In the genomic region with DNA sequence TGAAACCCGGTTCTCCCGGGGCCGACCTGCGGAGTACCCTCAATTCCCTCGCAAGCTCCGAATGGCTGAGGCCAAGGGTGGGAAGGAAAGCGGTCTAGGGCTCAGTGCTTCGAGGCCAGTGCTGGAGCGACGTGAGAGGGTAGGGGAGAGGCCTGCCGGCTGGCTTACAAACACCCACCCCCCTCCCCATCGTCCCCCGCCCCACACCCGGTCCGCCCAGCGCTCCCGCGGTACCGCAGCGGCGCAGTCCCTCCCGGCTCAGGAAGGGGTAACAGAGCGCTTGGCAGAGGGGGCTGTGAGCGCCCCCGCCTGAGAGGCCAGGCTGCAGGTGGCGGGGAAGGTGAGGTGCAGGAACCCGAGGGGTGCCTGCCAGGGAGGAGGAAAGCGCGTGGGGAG, we compare ENCODE assay signal across 8 mouse cellular contexts. TPM values are rescaled to one million over a fixed set of nuclear protein-coding genes. Genes with fewer than 3 reads are reported as not detected.
DNase-seq lines count a peak whose midpoint lies in the region; ATAC-seq and TF ChIP-seq lines count a peak whose summit lies in the region.

A gene (plus strand): TSS at position 287 of the 396 bp plus-strand sequence.

- peak; percentile 22 to 48 for DNase-seq in kidney, postnatal 4 days
- no peak for DNase-seq in kidney, postnatal 25 days
- DNase-seq in adrenal gland, adult 8-10 months = no peak
- no peak for DNase-seq in adrenal gland, postnatal 14 days
- no peak for DNase-seq in layer of hippocampus, adult 8-10 months (ENCODE audit: low spot score in 2 of 2)

- H3K4me2 ChIP-seq in embryonic facial prominence, embryonic 12.5 days (replicated peaks) = peak within 1 kb of the TSS; percentile 57
- peak within 1 kb of the TSS; percentile 68 for H3K4me2 ChIP-seq in intestine, postnatal 0 days (replicated peaks; ENCODE audit: low read depth)

- H3K27ac ChIP-seq in embryonic facial prominence, embryonic 12.5 days = 0 out of 2 replicates have a peak within 1 kb of the TSS, but pooled peaks have one; percentile 57
- H3K27ac ChIP-seq in intestine, postnatal 0 days (ENCODE audit: low read depth, low read length) = no peak within 1 kb of the TSS
- no peak within 1 kb of the TSS for H3K27ac ChIP-seq in olfactory bulb, adult 2 months (ENCODE audit: insufficient read depth, low read depth, low read length)

- 0 out of 2 replicates have a peak, but pooled peaks have one; percentile 35 for ATAC-seq in embryonic facial prominence, embryonic 12.5 days (ENCODE audit: insufficient number of reproducible peaks, insufficient read depth, low FRiP score, low TSS enrichment)
- no peak for ATAC-seq in intestine, postnatal 0 days

- peaks cover 22% of the 10 kb centered on the region for H3K4me1 ChIP-seq in embryonic facial prominence, embryonic 12.5 days
- no peaks in the 10 kb centered on the region for H3K4me1 ChIP-seq in intestine, postnatal 0 days (replicated peaks; ENCODE audit: control insufficient read depth, insufficient read depth, low read length)
- peaks cover 11% of the 10 kb centered on the region; the same call in 1 of the 2 replicates for H3K4me1 ChIP-seq in olfactory bulb, adult 2 months (ENCODE audit: control insufficient read depth, insufficient read depth, low read length)

- no peak for TF ChIP-seq POLR2A in olfactory bulb, adult 2 months (IDR thresholded peaks at IDR 0.05; ENCODE audit: insufficient read depth, low read depth, low read length)

- H3K4me3 ChIP-seq in embryonic facial prominence, embryonic 12.5 days = peak within 1 kb of the TSS; percentile 37
- H3K4me3 ChIP-seq in intestine, postnatal 0 days (ENCODE audit: low read depth, low read length) = peak within 1 kb of the TSS; percentile 40
- peak within 1 kb of the TSS; percentile 11; the same call in 1 of the 2 replicates for H3K4me3 ChIP-seq in olfactory bulb, adult 2 months (ENCODE audit: insufficient read depth, low read depth, low read length)

- H3K9me3 ChIP-seq in embryonic facial prominence, embryonic 12.5 days = no peaks in the 10 kb centered on the region
- H3K9me3 ChIP-seq in intestine, postnatal 0 days (ENCODE audit: control insufficient read depth) = no peaks in the 10 kb centered on the region

- H3K36me3 ChIP-seq in embryonic facial prominence, embryonic 12.5 days = no peaks in the 10 kb centered on the region
- H3K36me3 ChIP-seq in intestine, postnatal 0 days (ENCODE audit: control insufficient read depth, insufficient read depth) = no peaks in the 10 kb centered on the region

- peaks cover 85% of the 10 kb centered on the region for H3K27me3 ChIP-seq in embryonic facial prominence, embryonic 12.5 days
- H3K27me3 ChIP-seq in intestine, postnatal 0 days (replicated peaks; ENCODE audit: control insufficient read depth, insufficient read depth, low read length) = peaks cover 99% of the 10 kb centered on the region

- H3K9ac ChIP-seq in embryonic facial prominence, embryonic 12.5 days = peak within 1 kb of the TSS; percentile 49
- H3K9ac ChIP-seq in intestine, postnatal 0 days (ENCODE audit: low read depth, low read length) = no peak within 1 kb of the TSS

- no peak for TF ChIP-seq CTCF in intestine, postnatal 0 days (IDR thresholded peaks at IDR 0.05; ENCODE audit: low read depth)
- no peak for TF ChIP-seq CTCF in olfactory bulb, adult 2 months (IDR thresholded peaks at IDR 0.05; ENCODE audit: insufficient read depth, low read depth, low read length)

- WGBS in embryonic facial prominence, embryonic 12.5 days = under 1% methylated on average over 28 of the region's 29 CpGs
- 1% methylated on average over 26 of the region's 29 CpGs for WGBS in intestine, postnatal 0 days
- 1% methylated on average over 29 of the region's 29 CpGs for WGBS in olfactory bulb, adult 2 months

RNA-seq across cellular contexts. Expression of the gene that starts here (rescaled TPM):
- 3.3 and 5.1 TPM in 2 replicates for polyA plus RNA-seq in embryonic facial prominence, embryonic 12.5 days (2016; fragmentation: Nextera tagmentation; extraction: Ambion mirVana)
- 0.08 TPM in 1 of 2 replicates, not detected in the other for polyA plus RNA-seq in intestine, postnatal 0 days (2015; fragmentation: Nextera tagmentation; extraction: Ambion mirVana)
- polyA plus RNA-seq in olfactory bulb, adult 2 months (2012; ENCODE audit: insufficient read depth, insufficient read length, low replicate concordance, missing spikeins) = not detected in 2 replicates
- total RNA-seq in adrenal gland, adult 8-10 months (2022) = not detected
- not detected in 2 replicates for total RNA-seq in adrenal gland, postnatal 14 days (2021)
- under 1 TPM; 0.31 to 0.57 (median 0.38) TPM for total RNA-seq in layer of hippocampus, adult 8-10 months (2022)

Comparison
In these comparisons a context has a peak if more than half of its experiments do, and no peak if none do; other contexts are left out.
1. DNase-seq: peak in kidney, postnatal 4 days (2 of 2); none in kidney, postnatal 25 days (0 of 2), adrenal gland, adult 8-10 months (single experiment), adrenal gland, postnatal 14 days (single experiment) and layer of hippocampus, adult 8-10 months (0 of 2).
2. Peak in every context shown above with its lines, with median percentiles within 50 percentile points of each other: H3K4me3 ChIP-seq.